Mouse (Mus musculus) midbrain, embryonic 11.5 days (tissue): ENCODE results near the gene Cd86. TPM values are rescaled to one million over a fixed set of nuclear protein-coding genes. Genes with fewer than 3 reads are reported as not detected.

Experiments used
- ATAC-seq: fragments of 200-750 bp; cut with Nextera tagmentation; 2 replicates; pipeline ENCODE4 v1.8.0; 2017; ENCODE audit warnings: moderate TSS enrichment, moderate library complexity; ENCODE audit not compliant: low FRiP score
- DNase-seq: peaks from one replicate; pipeline ENCODE4 v3.0.0; 2015; ENCODE audit warnings: low spot score; ENCODE audit errors: missing footprints
- H3K27ac ChIP-seq: fragments of 300-500 bp; sonication (generic); 2 replicates; pipeline ENCODE4 v1.5.1; 2014; ENCODE audit warnings: low read depth, low read length
- H3K27me3 ChIP-seq: fragments of 300-500 bp; sonication (generic); 2 replicates; pipeline ENCODE4 v1.6.1; 2014; ENCODE audit warnings: mild to moderate bottlenecking, low read length, moderate library complexity, mixed read lengths; ENCODE audit not compliant: control insufficient read depth, insufficient read depth
- H3K36me3 ChIP-seq: fragments of 300-500 bp; sonication (generic); 2 replicates; pipeline ENCODE4 v1.6.1; 2014; ENCODE audit warnings: mild to moderate bottlenecking, low read length, moderate library complexity, mixed read lengths; ENCODE audit not compliant: control insufficient read depth, insufficient read depth
- H3K4me1 ChIP-seq: fragments of 300-500 bp; sonication (generic); 2 replicates; pipeline ENCODE4 v1.6.1; 2014; ENCODE audit warnings: low read length; ENCODE audit not compliant: control insufficient read depth, insufficient read depth
- H3K4me2 ChIP-seq: fragments of 300-500 bp; sonication (generic); 2 replicates; pipeline ENCODE4 v1.6.1; 2014; ENCODE audit warnings: mild to moderate bottlenecking, moderate library complexity
- H3K4me3 ChIP-seq: fragments of 300-500 bp; sonication (generic); 2 replicates; pipeline ENCODE4 v1.5.1; 2014; ENCODE audit warnings: low read depth, low read length
- H3K9ac ChIP-seq: fragments of 300-500 bp; sonication (generic); 2 replicates; pipeline ENCODE4 v1.6.1; 2014; ENCODE audit warnings: low read length
- H3K9me3 ChIP-seq: fragments of 300-500 bp; sonication (generic); 2 replicates; pipeline ENCODE4 v1.6.1; 2016; ENCODE audit warnings: low read length; ENCODE audit not compliant: control insufficient read depth
- WGBS: fragments of 180-500 bp; shearing (Covaris S2); extraction: QIAGEN DNeasy Blood & Tissue Kit; methylation state at CpG from one replicate; pipeline ENCODE4 v1.1.7; 2014; 5-methylcytosine and 5-hydroxymethylcytosine counted together
- polyA plus RNA-seq: library from polyadenylated mRNA; unstranded; fragments of >200 nt; fragmentation: Nextera tagmentation; extraction: Ambion mirVana; gene quantifications from 2 replicates; pipeline ENCODE4 v1.2.1, GENCODE M21; 2014

The Cd86 gene
- polyA plus RNA-seq, 1 experiment from 2014 or later = 1.6 TPM

- Histone ChIP-seq H3K4me3 (peak within 1 kb of the TSS; percentile 35), H3K4me1 (peaks cover 7% of the 10 kb centered on the region), H3K27me3 (peaks cover 6% of the 10 kb centered on the region; the same call in 1 of the 2 replicates), H3K9me3 (no peaks in the 10 kb centered on the region), H3K36me3 (no peaks in the 10 kb centered on the region), H3K27ac (no peak within 1 kb of the TSS), H3K4me2 (peak within 1 kb of the TSS; percentile 75), H3K9ac (peak within 1 kb of the TSS; percentile 48; the same call in 1 of the 2 replicates)
- 2% methylated on average over 40 of the region's 40 CpGs for WGBS
- DNase-seq (peak; percentile 86), ATAC-seq (no peak)
Observed at GRCm38 (mm10) chr16:36693818-36694413, 28.0 kb upstream of the Cd86 start, which contains the start of gene Ildr1. Ildr1 (plus strand) TSS chr16:36693978.

- peaks cover 7% of the 10 kb centered on the region for H3K4me1 ChIP-seq
- peaks cover 6% of the 10 kb centered on the region; the same call in 1 of the 2 replicates for H3K27me3 ChIP-seq
- H3K36me3 ChIP-seq = no peaks in the 10 kb centered on the region
- H3K9ac ChIP-seq = no peak overlapping the region
- DNase-seq (peak; percentile 78), ATAC-seq (no peak)
- H3K27ac ChIP-seq = no peak overlapping the region
- H3K9me3 ChIP-seq = no peaks in the 10 kb centered on the region
- 79% methylated on average over 3 of the region's 3 CpGs for WGBS
- no peak overlapping the region for H3K4me3 ChIP-seq
- H3K4me2 ChIP-seq = no peak overlapping the region
Observed at GRCm38 (mm10) chr16:36691484-36691883, 25.6 kb upstream of the Cd86 start.

- no peak for ATAC-seq
- H3K9ac ChIP-seq = no peak overlapping the region
- no peaks in the 10 kb centered on the region for H3K4me1 ChIP-seq
- 92% methylated on average over 2 of the region's 2 CpGs for WGBS
- no peak overlapping the region for H3K4me3 ChIP-seq
- no peaks in the 10 kb centered on the region for H3K9me3 ChIP-seq
- no peak for DNase-seq
- no peak overlapping the region for H3K4me2 ChIP-seq
- H3K27me3 ChIP-seq = no peaks in the 10 kb centered on the region
- H3K36me3 ChIP-seq = no peaks in the 10 kb centered on the region
- H3K27ac ChIP-seq = no peak overlapping the region
Observed at GRCm38 (mm10) chr16:36688076-36688475, 22.2 kb upstream of the Cd86 start.

GRCm38 (mm10) chr16:36684325-36684918 is 18.5 kb upstream of the Cd86 start:
- 74% methylated on average over 6 of the region's 6 CpGs for WGBS
- Histone ChIP-seq H3K4me3 (no peak overlapping the region), H3K27ac (no peak overlapping the region), H3K9ac (no peak overlapping the region), H3K4me2 (no peak overlapping the region), H3K9me3 (no peaks in the 10 kb centered on the region), H3K27me3 (no peaks in the 10 kb centered on the region), H3K36me3 (no peaks in the 10 kb centered on the region), H3K4me1 (no peaks in the 10 kb centered on the region)
- no peak for ATAC-seq
- DNase-seq = no peak

- no peaks in the 10 kb centered on the region for H3K27me3 ChIP-seq
- H3K4me2 ChIP-seq = no peak overlapping the region
- no peak overlapping the region for H3K4me3 ChIP-seq
- ATAC-seq (no peak), DNase-seq (no peak)
- 94% methylated on average over 3 of the region's 3 CpGs for WGBS
- no peak overlapping the region for H3K27ac ChIP-seq
- no peak overlapping the region for H3K9ac ChIP-seq
- H3K9me3 ChIP-seq = no peaks in the 10 kb centered on the region
- no peaks in the 10 kb centered on the region for H3K36me3 ChIP-seq
- H3K4me1 ChIP-seq = no peaks in the 10 kb centered on the region
Observed at GRCm38 (mm10) chr16:36681829-36682228, 15.9 kb upstream of the Cd86 start.

GRCm38 (mm10) chr16:36675902-36676301 is 10.0 kb upstream of the Cd86 start:
- Histone ChIP-seq H3K9ac (no peak overlapping the region), H3K4me1 (no peaks in the 10 kb centered on the region), H3K27me3 (no peaks in the 10 kb centered on the region), H3K36me3 (no peaks in the 10 kb centered on the region), H3K27ac (no peak overlapping the region), H3K9me3 (no peaks in the 10 kb centered on the region), H3K4me2 (no peak overlapping the region), H3K4me3 (no peak overlapping the region)
- ATAC-seq = no peak
- peak; percentile 60 for DNase-seq
- 88% methylated on average over 2 of the region's 2 CpGs for WGBS

GRCm38 (mm10) chr16:36675304-36675703 is 9.4 kb upstream of the Cd86 start:
- Histone ChIP-seq H3K4me3 (no peak overlapping the region), H3K36me3 (no peaks in the 10 kb centered on the region), H3K9me3 (no peaks in the 10 kb centered on the region), H3K9ac (no peak overlapping the region), H3K27ac (no peak overlapping the region), H3K4me2 (no peak overlapping the region), H3K27me3 (no peaks in the 10 kb centered on the region), H3K4me1 (no peaks in the 10 kb centered on the region)
- DNase-seq (peak; percentile 12), ATAC-seq (no peak)
- WGBS = 57% methylated on average over 2 of the region's 2 CpGs

GRCm38 (mm10) chr16:36674457-36675204 is 8.8 kb upstream of the Cd86 start:
- H3K4me2 ChIP-seq = no peak overlapping the region
- no peaks in the 10 kb centered on the region for H3K4me1 ChIP-seq
- no peaks in the 10 kb centered on the region for H3K9me3 ChIP-seq
- no peak overlapping the region for H3K27ac ChIP-seq
- ATAC-seq (no peak), DNase-seq (peak; percentile 49)
- no peak overlapping the region for H3K4me3 ChIP-seq
- H3K36me3 ChIP-seq = no peaks in the 10 kb centered on the region
- no peak overlapping the region for H3K9ac ChIP-seq
- 69% methylated on average over 7 of the region's 7 CpGs for WGBS
- no peaks in the 10 kb centered on the region for H3K27me3 ChIP-seq

- Histone ChIP-seq H3K4me1 (no peaks in the 10 kb centered on the region), H3K9me3 (no peaks in the 10 kb centered on the region), H3K4me3 (no peak overlapping the region), H3K27ac (no peak overlapping the region), H3K4me2 (no peak overlapping the region), H3K9ac (no peak overlapping the region), H3K36me3 (no peaks in the 10 kb centered on the region), H3K27me3 (no peaks in the 10 kb centered on the region)
- DNase-seq (peak; percentile 60), ATAC-seq (no peak)
- WGBS = 87% methylated on average over 4 of the region's 4 CpGs
Observed at GRCm38 (mm10) chr16:36673196-36673595, 7.3 kb upstream of the Cd86 start.
